Mouse (Mus musculus): ENCODE data around the gene Espn.

Gene Espn

GRCm38 (mm10) chr4:152153771-152154177 is 1.6 kb upstream of the Espn start:
- in situ Hi-C loops (cut with MboI; ENCODE audit: low sequenced_read_pairs), result no loop called here

GRCm38 (mm10) chr4:152151451-152151965 is 663 bp downstream of the Espn start:
- in situ Hi-C loops (cut with MboI; ENCODE audit: low sequenced_read_pairs), result no loop called here

GRCm38 (mm10) chr4:152150546-152150945 is 1.6 kb downstream of the Espn start:
- in situ Hi-C loops (cut with MboI; ENCODE audit: low sequenced_read_pairs), result no loop called here

GRCm38 (mm10) chr4:152146033-152146827 is 5.9 kb downstream of the Espn start:
- in situ Hi-C loops (cut with MboI; ENCODE audit: low sequenced_read_pairs), result no loop called here

GRCm38 (mm10) chr4:152145473-152145872 is 6.7 kb downstream of the Espn start:
- in situ Hi-C loops (cut with MboI; ENCODE audit: low sequenced_read_pairs), result no loop called here

GRCm38 (mm10) chr4:152143632-152144031 is 8.5 kb downstream of the Espn start:
- in situ Hi-C loops (cut with MboI; ENCODE audit: low sequenced_read_pairs), result no loop called here

GRCm38 (mm10) chr4:152141521-152142135 is 10.5 kb downstream of the Espn start:
- in situ Hi-C loops (cut with MboI; ENCODE audit: low sequenced_read_pairs), result no loop called here

GRCm38 (mm10) chr4:152140441-152140840 is 11.7 kb downstream of the Espn start:
- in situ Hi-C loops (cut with MboI; ENCODE audit: low sequenced_read_pairs), result no loop called here

GRCm38 (mm10) chr4:152138497-152139260 is 13.5 kb downstream of the Espn start:
- in situ Hi-C loops (cut with MboI; ENCODE audit: low sequenced_read_pairs), result no loop called here

- in situ Hi-C loops (cut with MboI; ENCODE audit: low sequenced_read_pairs), result no loop called here
These were observed 15.3 kb downstream of the Espn start for GRCm38 (mm10) chr4:152136876-152137250.

GRCm38 (mm10) chr4:152136112-152136875 is 15.9 kb downstream of the Espn start:
- in situ Hi-C loops (cut with MboI; ENCODE audit: low sequenced_read_pairs), result no loop called here

GRCm38 (mm10) chr4:152135363-152135762 is 16.8 kb downstream of the Espn start:
- in situ Hi-C loops (cut with MboI; ENCODE audit: low sequenced_read_pairs), result no loop called here

GRCm38 (mm10) chr4:152134507-152134906 is 17.7 kb downstream of the Espn start:
- in situ Hi-C loops (cut with MboI; ENCODE audit: low sequenced_read_pairs), result no loop called here

- in situ Hi-C loops (cut with MboI; ENCODE audit: low sequenced_read_pairs), result no loop called here
These were observed 19.0 kb downstream of the Espn start for GRCm38 (mm10) chr4:152133213-152133612.

GRCm38 (mm10) chr4:152132772-152133169 is 19.4 kb downstream of the Espn start:
- in situ Hi-C loops (cut with MboI; ENCODE audit: low sequenced_read_pairs), result no loop called here

GRCm38 (mm10) chr4:152131809-152132771 is 20.1 kb downstream of the Espn start:
- in situ Hi-C loops (cut with MboI; ENCODE audit: low sequenced_read_pairs), result no loop called here

GRCm38 (mm10) chr4:152130771-152131653 is 21.2 kb downstream of the Espn start:
- in situ Hi-C loops (cut with MboI; ENCODE audit: low sequenced_read_pairs), result no loop called here

- in situ Hi-C loops (cut with MboI; ENCODE audit: low sequenced_read_pairs), result no loop called here
These were observed 22.7 kb downstream of the Espn start for GRCm38 (mm10) chr4:152129395-152129930.

Data from CH12F3 (cell line).